ENCODE assay signal across 8 mouse cellular contexts in genomic region chr9:41951472-41952129, GRCm38 (mm10).
A peak's percentile ranks its signal among the peaks of the same experiment; 100 is the strongest.
DNase-seq lines count a peak whose midpoint lies in the region; ATAC-seq and TF ChIP-seq lines count a peak whose summit lies in the region.

No protein-coding gene starts in this region.

- peak overlapping the region; percentile 60 for H3K9ac ChIP-seq in forebrain, embryonic 16.5 days (replicated peaks; ENCODE audit: low read depth, low read length)
- H3K9ac ChIP-seq in liver, embryonic 15.5 days, result no peak overlapping the region; the same call in 1 of the 2 replicates

- no peak overlapping the region for H3K27ac ChIP-seq in kidney, adult 2 months (ENCODE audit: insufficient read depth, low read depth, low read length)
- peak overlapping the region; percentile 95 for H3K27ac ChIP-seq in forebrain, embryonic 16.5 days (ENCODE audit: low read length)
- no peak overlapping the region for H3K27ac ChIP-seq in liver, embryonic 15.5 days (replicated peaks)

- DNase-seq in kidney, adult 2 months, result no peak
- no peak for DNase-seq in kidney, adult 18-20 months
- peak; percentile 80 for DNase-seq in NIH3T3 (ENCODE audit: low read depth)
- DNase-seq in left cerebral cortex, adult 18-20 months (ENCODE audit: low spot score in 2 of 2), result no peak
- DNase-seq in cerebellum, postnatal 25 days, result no peak
- DNase-seq in thymus, adult 18-20 months, result no peak

- no peaks in the 10 kb centered on the region for H3K9me3 ChIP-seq in forebrain, embryonic 16.5 days (ENCODE audit: control insufficient read depth, low read length)
- no peaks in the 10 kb centered on the region for H3K9me3 ChIP-seq in liver, embryonic 15.5 days (replicated peaks)

- WGBS in kidney, adult 2 months, result 16% methylated on average over 16 of the region's 16 CpGs
- 5% methylated on average over 16 of the region's 16 CpGs for WGBS in forebrain, embryonic 16.5 days
- WGBS in liver, embryonic 15.5 days (ENCODE audit: insufficient replicate concordance), result 19% methylated on average over 16 of the region's 16 CpGs

- no peaks in the 10 kb centered on the region for H3K36me3 ChIP-seq in kidney, adult 2 months (ENCODE audit: control insufficient read depth, insufficient read depth, low read length)
- H3K36me3 ChIP-seq in forebrain, embryonic 16.5 days (ENCODE audit: control insufficient read depth, insufficient read depth), result no peaks in the 10 kb centered on the region
- no peaks in the 10 kb centered on the region for H3K36me3 ChIP-seq in liver, embryonic 15.5 days (replicated peaks)

- H3K4me2 ChIP-seq in forebrain, embryonic 16.5 days (ENCODE audit: low read length), result peak overlapping the region; percentile 80
- peak overlapping the region; percentile 64 for H3K4me2 ChIP-seq in liver, embryonic 15.5 days

- H3K4me3 ChIP-seq in kidney, adult 2 months (ENCODE audit: insufficient read depth, low read depth, low read length), result peak overlapping the region; percentile 51; the same call in 1 of the 2 replicates
- H3K4me3 ChIP-seq in forebrain, embryonic 16.5 days (replicated peaks; ENCODE audit: low read length), result peak overlapping the region; percentile 49
- peak overlapping the region; percentile 37; the same call in 1 of the 2 replicates for H3K4me3 ChIP-seq in liver, embryonic 15.5 days (replicated peaks)

- H3K4me1 ChIP-seq in kidney, adult 2 months (ENCODE audit: control insufficient read depth, insufficient read depth, low read length), result no peaks in the 10 kb centered on the region
- peaks cover 46% of the 10 kb centered on the region for H3K4me1 ChIP-seq in forebrain, embryonic 16.5 days (replicated peaks; ENCODE audit: control insufficient read depth, insufficient read depth, low read length)
- H3K4me1 ChIP-seq in liver, embryonic 15.5 days (replicated peaks), result no peaks in the 10 kb centered on the region

- TF ChIP-seq CTCF in kidney, adult 2 months (conservative IDR thresholded peaks at IDR 0.05; ENCODE audit: insufficient read depth, insufficient read length, low read depth, low read length), result no peak

- TF ChIP-seq POLR2A in kidney, adult 2 months (IDR thresholded peaks at IDR 0.05; ENCODE audit: low read depth, low read length), result no peak

- ATAC-seq in forebrain, embryonic 16.5 days, result peak; percentile 66
- ATAC-seq in liver, embryonic 15.5 days (ENCODE audit: insufficient read depth), result no peak

- no peaks in the 10 kb centered on the region for H3K27me3 ChIP-seq in kidney, adult 2 months (replicated peaks; ENCODE audit: control insufficient read depth, insufficient read depth, low read length)
- H3K27me3 ChIP-seq in forebrain, embryonic 16.5 days (replicated peaks; ENCODE audit: control insufficient read depth, insufficient read depth, low read length), result no peaks in the 10 kb centered on the region
- H3K27me3 ChIP-seq in liver, embryonic 15.5 days, result peaks cover 13% of the 10 kb centered on the region
